Mouse (Mus musculus) kidney, embryonic 16.5 days (tissue): Measurements from ENCODE around the gene Col4a1. TPM values are rescaled to one million over a fixed set of nuclear protein-coding genes. Genes with fewer than 3 reads are reported as not detected.

Experiments
- ATAC-seq: fragments of 200-750 bp; cut with Nextera tagmentation; 2 replicates; pipeline ENCODE4 v1.8.0; 2017; ENCODE audit warnings: moderate TSS enrichment; ENCODE audit not compliant: low FRiP score, low TSS enrichment
- H3K27ac ChIP-seq: fragments of 300-500 bp; sonication (generic); 2 replicates; pipeline ENCODE4 v1.5.1; 2014; ENCODE audit warnings: low read length
- H3K27me3 ChIP-seq: fragments of 300-500 bp; sonication (generic); 2 replicates; pipeline ENCODE4 v1.6.1; 2014; ENCODE audit warnings: low read length, control low read depth, mixed read lengths; ENCODE audit not compliant: insufficient read depth
- H3K36me3 ChIP-seq: fragments of 300-500 bp; sonication (generic); 2 replicates; pipeline ENCODE4 v1.6.1; 2014; ENCODE audit warnings: low read length, control low read depth, mixed read lengths; ENCODE audit not compliant: insufficient read depth
- H3K4me1 ChIP-seq: fragments of 300-500 bp; sonication (generic); 2 replicates; pipeline ENCODE4 v1.6.1; 2014; ENCODE audit warnings: low read length, control low read depth, mixed read lengths; ENCODE audit not compliant: insufficient read depth
- H3K4me2 ChIP-seq: fragments of 300-500 bp; sonication (generic); replicated peaks from 2 replicates; pipeline ENCODE4 v1.6.1; 2014; ENCODE audit warnings: low read depth, low read length
- H3K4me3 ChIP-seq: fragments of 300-500 bp; sonication (generic); 2 replicates; pipeline ENCODE4 v1.5.1; 2014; ENCODE audit warnings: mild to moderate bottlenecking, low read length
- H3K9ac ChIP-seq: fragments of 300-500 bp; sonication (generic); replicated peaks from 2 replicates; pipeline ENCODE4 v1.6.1; 2014; ENCODE audit warnings: low read length
- H3K9me3 ChIP-seq: fragments of 300-500 bp; sonication (generic); 2 replicates; pipeline ENCODE4 v1.6.1; 2016; ENCODE audit warnings: low read length, control low read depth
- WGBS: fragments of 180-500 bp; shearing (Covaris S2); extraction: QIAGEN DNeasy Blood & Tissue Kit; methylation state at CpG from one replicate; pipeline ENCODE4 v1.1.7; 2014; 5-methylcytosine and 5-hydroxymethylcytosine counted together
- polyA plus RNA-seq: library from polyadenylated mRNA; unstranded; fragments of >200 nt; fragmentation: Nextera tagmentation; extraction: Ambion mirVana; gene quantifications from 2 replicates; pipeline ENCODE4 v1.2.1, GENCODE M21; 2015

The Col4a1 gene
- polyA plus RNA-seq, 1 experiment from 2014 or later: 440 TPM

DNA sequence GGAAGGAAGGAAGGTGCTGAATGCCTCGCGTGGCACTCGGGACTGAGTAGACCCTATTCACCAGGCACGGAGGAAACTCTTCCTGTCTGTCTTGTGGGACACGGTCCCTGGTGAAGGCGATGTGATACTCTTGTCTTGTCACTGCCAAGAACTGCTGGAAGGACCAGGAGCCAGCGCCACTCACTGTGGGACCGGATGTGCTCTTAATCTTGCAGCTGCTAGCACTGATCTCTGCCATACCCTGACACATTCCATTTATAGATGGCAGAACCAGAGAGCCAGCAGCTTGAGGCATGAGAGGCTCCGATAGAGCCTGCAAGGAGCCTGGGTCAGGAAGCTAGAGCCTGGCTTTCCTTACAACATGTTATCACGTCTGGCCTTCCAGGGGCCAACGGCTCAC lies 36.0 kb upstream of the Col4a1 start:
- WGBS: 79% methylated on average over 11 of the region's 11 CpGs
- H3K4me1 ChIP-seq: peaks cover 15% of the 10 kb centered on the region
- H3K9ac ChIP-seq: no peak overlapping the region
- H3K27me3 ChIP-seq: no peaks in the 10 kb centered on the region
- no peak overlapping the region for H3K4me3 ChIP-seq
- no peak for ATAC-seq
- H3K9me3 ChIP-seq: no peaks in the 10 kb centered on the region
- no peak overlapping the region for H3K27ac ChIP-seq
- H3K4me2 ChIP-seq: no peak overlapping the region
- no peaks in the 10 kb centered on the region for H3K36me3 ChIP-seq

- H3K4me1 ChIP-seq: peaks cover 18% of the 10 kb centered on the region
- no peaks in the 10 kb centered on the region for H3K9me3 ChIP-seq
- no peak overlapping the region for H3K4me2 ChIP-seq
- H3K36me3 ChIP-seq: peaks cover 1% of the 10 kb centered on the region; the same call in 1 of the 2 replicates
- H3K4me3 ChIP-seq: no peak overlapping the region
- no peaks in the 10 kb centered on the region for H3K27me3 ChIP-seq
- no peak overlapping the region for H3K27ac ChIP-seq
- no peak overlapping the region for H3K9ac ChIP-seq
- no peak for ATAC-seq
- WGBS: 78% methylated on average over 9 of the region's 9 CpGs
These were observed 35.1 kb upstream of the Col4a1 start for GRCm38 (mm10) chr8:11347699-11348098.

DNA sequence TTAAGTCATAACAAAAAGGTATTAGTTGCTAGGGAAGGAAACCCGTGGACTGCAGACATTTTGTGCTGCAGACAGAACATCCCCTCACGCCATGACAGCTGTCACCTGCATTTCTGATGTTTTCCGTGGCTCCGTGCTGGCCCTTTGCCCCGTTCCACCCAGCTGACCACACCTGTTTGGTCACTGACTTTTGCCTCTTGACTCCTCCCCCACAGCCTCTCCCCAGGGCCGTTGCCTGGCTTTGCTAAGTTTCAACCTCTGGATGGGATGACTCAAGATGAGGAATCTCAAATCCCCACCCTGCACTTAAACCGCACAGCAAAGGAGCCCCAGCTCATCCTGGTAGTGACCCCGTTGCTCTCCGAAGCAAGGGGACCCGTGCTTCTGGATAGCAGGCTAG lies 33.6 kb upstream of the Col4a1 start:
- no peak overlapping the region for H3K27ac ChIP-seq
- ATAC-seq: no peak

GRCm38 (mm10) chr8:11344459-11344858 lies 31.8 kb upstream of the Col4a1 start:
- no peak overlapping the region for H3K9ac ChIP-seq
- no peak overlapping the region for H3K27ac ChIP-seq
- no peak for ATAC-seq
- H3K4me1 ChIP-seq: peaks cover 35% of the 10 kb centered on the region
- no peak overlapping the region for H3K4me3 ChIP-seq
- no peaks in the 10 kb centered on the region for H3K27me3 ChIP-seq
- WGBS: 80% methylated on average over 9 of the region's 9 CpGs
- H3K36me3 ChIP-seq: peaks cover 3% of the 10 kb centered on the region; the same call in 1 of the 2 replicates
- H3K9me3 ChIP-seq: no peaks in the 10 kb centered on the region
- no peak overlapping the region for H3K4me2 ChIP-seq

More for the DNA sequence above, 33.6 kb upstream of the Col4a1 start:
- no peak overlapping the region for H3K9ac ChIP-seq
- no peaks in the 10 kb centered on the region for H3K27me3 ChIP-seq
- H3K4me1 ChIP-seq: peaks cover 19% of the 10 kb centered on the region
- 61% methylated on average over 10 of the region's 10 CpGs for WGBS
- no peak overlapping the region for H3K4me3 ChIP-seq
- H3K4me2 ChIP-seq: no peak overlapping the region
- peaks cover 3% of the 10 kb centered on the region; the same call in 1 of the 2 replicates for H3K36me3 ChIP-seq
- no peaks in the 10 kb centered on the region for H3K9me3 ChIP-seq

- Histone ChIP-seq H3K36me3 (peaks cover 3% of the 10 kb centered on the region; the same call in 1 of the 2 replicates), H3K27ac (peak overlapping the region; percentile 55), H3K27me3 (no peaks in the 10 kb centered on the region), H3K4me3 (no peak overlapping the region), H3K4me2 (no peak overlapping the region), H3K9me3 (no peaks in the 10 kb centered on the region), H3K4me1 (peaks cover 26% of the 10 kb centered on the region), H3K9ac (no peak overlapping the region)
- 65% methylated on average over 3 of the region's 3 CpGs for WGBS
- ATAC-seq: no peak
These were observed 28.5 kb upstream of the Col4a1 start for GRCm38 (mm10) chr8:11341111-11341566.

- WGBS: 40% methylated on average over 12 of the region's 12 CpGs
- H3K9me3 ChIP-seq: no peaks in the 10 kb centered on the region
- H3K9ac ChIP-seq: no peak overlapping the region
- H3K27ac ChIP-seq: peak overlapping the region; percentile 55
- no peak overlapping the region for H3K4me2 ChIP-seq
- ATAC-seq: peak; percentile 78
- H3K4me3 ChIP-seq: no peak overlapping the region
- H3K27me3 ChIP-seq: no peaks in the 10 kb centered on the region
- peaks cover 3% of the 10 kb centered on the region; the same call in 1 of the 2 replicates for H3K36me3 ChIP-seq
- peaks cover 24% of the 10 kb centered on the region for H3K4me1 ChIP-seq
These were observed 27.9 kb upstream of the Col4a1 start for GRCm38 (mm10) chr8:11340310-11341110.

DNA sequence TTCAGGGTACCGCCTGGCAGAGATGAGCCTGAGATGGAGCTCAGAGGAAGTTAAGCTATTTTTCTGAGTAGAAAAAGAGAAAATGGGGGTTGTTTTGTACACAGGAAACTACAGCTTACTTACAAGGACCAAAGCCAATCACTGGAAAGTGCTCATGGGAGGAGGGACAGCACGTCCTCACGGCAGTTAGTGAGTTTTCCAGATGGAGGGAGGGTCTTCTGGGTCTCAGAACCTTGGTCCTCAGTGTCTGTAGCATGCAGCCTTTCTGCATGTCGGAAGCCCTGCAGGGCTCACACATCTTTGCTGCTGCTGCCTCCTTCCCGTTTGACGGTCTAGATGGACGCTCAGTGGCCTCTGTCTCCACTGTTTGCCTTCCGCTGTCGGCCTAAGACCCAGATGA lies 25.9 kb upstream of the Col4a1 start:
- no peak overlapping the region for H3K4me3 ChIP-seq
- no peak overlapping the region for H3K9ac ChIP-seq
- H3K4me2 ChIP-seq: no peak overlapping the region
- no peaks in the 10 kb centered on the region for H3K27me3 ChIP-seq
- no peaks in the 10 kb centered on the region for H3K9me3 ChIP-seq
- no peak for ATAC-seq
- peaks cover 43% of the 10 kb centered on the region for H3K4me1 ChIP-seq
- WGBS: 81% methylated on average over 9 of the region's 9 CpGs
- peaks cover 3% of the 10 kb centered on the region for H3K36me3 ChIP-seq
- no peak overlapping the region for H3K27ac ChIP-seq

DNA sequence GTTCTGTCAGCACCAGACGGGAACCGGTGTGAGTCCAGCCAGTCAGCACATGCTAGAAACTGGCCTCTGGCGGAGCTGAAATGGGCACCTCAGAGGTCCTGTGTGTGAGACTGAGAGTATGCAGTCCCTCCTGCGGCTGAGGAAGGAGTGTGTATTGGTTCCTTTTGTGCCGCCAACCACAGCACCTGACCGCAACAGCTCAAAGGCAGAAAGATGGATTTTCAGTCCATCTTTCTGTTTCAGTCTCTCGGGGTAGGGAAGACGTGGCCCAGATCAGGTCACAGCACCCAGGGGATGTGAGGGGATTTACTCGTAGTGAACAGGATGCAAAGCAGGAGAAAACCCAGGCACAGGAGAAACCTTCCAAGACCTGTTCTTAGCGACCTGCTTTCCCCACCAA lies 25.0 kb upstream of the Col4a1 start:
- 89% methylated on average over 10 of the region's 10 CpGs for whole genome bisulfite sequencing
- no peak overlapping the region for H3K9ac ChIP-seq
- no peak overlapping the region for H3K4me2 ChIP-seq
- no peak for ATAC-seq
- no peak overlapping the region for H3K4me3 ChIP-seq
- no peak overlapping the region for H3K27ac ChIP-seq
- H3K4me1 ChIP-seq: peaks cover 42% of the 10 kb centered on the region
- peaks cover 1% of the 10 kb centered on the region for H3K36me3 ChIP-seq
- H3K27me3 ChIP-seq: no peaks in the 10 kb centered on the region
- H3K9me3 ChIP-seq: no peaks in the 10 kb centered on the region

DNA sequence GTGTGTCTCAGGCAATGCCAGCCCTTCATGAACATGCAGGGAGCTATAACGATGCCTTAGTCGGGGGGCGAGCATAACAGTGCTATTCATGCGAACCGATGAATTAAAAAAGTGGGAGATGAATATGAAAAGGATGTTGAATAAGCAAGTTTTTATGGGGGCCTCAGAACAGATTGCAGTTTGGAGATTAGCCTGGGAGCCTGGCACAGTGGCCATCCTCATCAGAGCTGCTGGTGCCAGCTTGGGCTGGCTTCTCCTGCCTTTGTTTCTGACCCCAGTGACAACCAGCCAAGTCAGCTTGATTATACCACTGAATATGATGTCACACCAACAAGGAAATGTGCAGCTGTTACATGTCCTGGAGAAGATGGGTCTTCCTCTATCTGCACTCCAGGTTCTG lies 23.7 kb upstream of the Col4a1 start:
- H3K4me3 ChIP-seq: no peak overlapping the region
- no peaks in the 10 kb centered on the region for H3K27me3 ChIP-seq
- H3K9ac ChIP-seq: no peak overlapping the region
- H3K4me2 ChIP-seq: no peak overlapping the region
- H3K36me3 ChIP-seq: no peaks in the 10 kb centered on the region; the same call in 1 of the 2 replicates
- H3K9me3 ChIP-seq: no peaks in the 10 kb centered on the region
- WGBS: 87% methylated on average over 5 of the region's 5 CpGs
- peaks cover 47% of the 10 kb centered on the region for H3K4me1 ChIP-seq
- no peak for ATAC-seq
- H3K27ac ChIP-seq: no peak overlapping the region

GRCm38 (mm10) chr8:11335238-11335637 lies 22.6 kb upstream of the Col4a1 start:
- 77% methylated on average over 4 of the region's 4 CpGs for WGBS
- H3K9ac ChIP-seq: no peak overlapping the region
- no peak overlapping the region for H3K27ac ChIP-seq
- no peak for ATAC-seq
- H3K4me1 ChIP-seq: peaks cover 50% of the 10 kb centered on the region
- H3K4me2 ChIP-seq: no peak overlapping the region
- H3K27me3 ChIP-seq: no peaks in the 10 kb centered on the region
- no peaks in the 10 kb centered on the region for H3K9me3 ChIP-seq
- no peaks in the 10 kb centered on the region; the same call in 1 of the 2 replicates for H3K36me3 ChIP-seq
- H3K4me3 ChIP-seq: no peak overlapping the region
